Mouse (Mus musculus) layer of hippocampus, postnatal 14 days (tissue): ENCODE measurements at regions not wholly inside any gene's neighbourhood (a gene's known extent, or its start where the extent isn't known, plus 50 kb on each side); places are given as distances from the start of the nearest gene placed in this dataset.
"Not testable (repeated sequence)": the region's sequence is repeated elsewhere in the genome, so short reads cannot be mapped to it uniquely, and the experiment has no call there.

Experiments
- DNase-seq, 2 experiments: peaks; one replicate each; pipeline ENCODE4 v3.0.0; 2021 to 2022; ENCODE audit warnings: low spot score in 2 of 2, mixed read lengths in 1 of 2

- peak; percentile 43 to 82 for DNase-seq
These were observed 72.2 kb downstream of the Trim42 start for GRCm38 (mm10) chr9:97297538-97297937.

GRCm38 (mm10) chr9:97295770-97296169 lies 74.0 kb downstream of the Trim42 start:
- no peak for DNase-seq

GRCm38 (mm10) chr9:97291870-97292269 lies 77.9 kb downstream of the Trim42 start:
- no peak for DNase-seq

- no peak for DNase-seq
These were observed 85.4 kb downstream of the Trim42 start for GRCm38 (mm10) chr9:97284282-97284802.

- no peak for DNase-seq
These were observed 87.7 kb downstream of the Trim42 start for GRCm38 (mm10) chr9:97282090-97282489.

DNA sequence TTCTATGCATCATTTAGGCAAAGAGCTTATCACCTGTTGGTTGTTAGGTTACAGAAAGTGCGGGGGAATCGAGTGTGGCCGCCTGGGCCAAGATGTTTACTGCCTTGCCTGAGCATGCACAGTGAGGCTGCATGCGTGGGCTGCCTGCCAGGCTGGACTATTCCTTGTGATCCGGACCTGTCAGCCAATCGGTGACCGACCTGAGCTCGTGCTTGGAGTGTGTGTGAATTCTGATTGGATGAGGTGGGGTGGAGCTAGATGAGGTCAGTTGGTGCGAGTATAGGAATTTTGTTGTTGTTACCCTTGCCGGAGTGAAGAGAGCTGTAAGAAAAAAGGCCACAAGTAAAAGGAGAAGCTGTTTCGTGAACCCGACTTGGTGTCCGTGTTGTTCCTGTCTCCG lies 94.3 kb downstream of the Trim42 start:
- DNase-seq, result not testable (repeated sequence)

- DNase-seq, result no peak
These were observed 95.9 kb downstream of the Trim42 start for GRCm38 (mm10) chr9:97273891-97274290.

GRCm38 (mm10) chr9:97272061-97272460 lies 97.7 kb downstream of the Trim42 start:
- DNase-seq, result no peak

GRCm38 (mm10) chr9:97247621-97248020 lies 122.1 kb downstream of the Trim42 start:
- no peak for DNase-seq

- DNase-seq, result no peak
These were observed 115.1 kb upstream of the Slc25a36 start for GRCm38 (mm10) chr9:97226074-97226473.

DNA sequence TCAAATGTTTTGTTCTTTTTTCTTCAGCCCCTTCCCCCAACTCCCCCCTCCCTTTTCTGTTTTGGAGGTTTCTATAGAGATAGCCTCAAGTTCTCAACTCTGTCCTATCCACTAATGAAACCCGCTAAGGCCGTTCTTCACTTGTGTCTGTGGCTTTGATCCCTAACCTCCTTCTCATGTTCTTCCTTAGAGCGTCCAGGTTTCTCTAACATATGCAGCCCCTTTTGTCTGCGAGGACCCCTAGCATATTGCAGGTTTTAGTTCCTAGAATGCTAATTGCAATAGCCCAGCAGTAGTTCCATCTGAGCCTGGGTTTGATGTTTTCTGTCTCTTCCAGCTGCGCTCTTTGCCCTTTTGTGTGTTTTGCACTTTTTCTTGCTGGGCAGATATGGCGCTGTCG lies 113.6 kb upstream of the Slc25a36 start:
- no peak for DNase-seq

DNA sequence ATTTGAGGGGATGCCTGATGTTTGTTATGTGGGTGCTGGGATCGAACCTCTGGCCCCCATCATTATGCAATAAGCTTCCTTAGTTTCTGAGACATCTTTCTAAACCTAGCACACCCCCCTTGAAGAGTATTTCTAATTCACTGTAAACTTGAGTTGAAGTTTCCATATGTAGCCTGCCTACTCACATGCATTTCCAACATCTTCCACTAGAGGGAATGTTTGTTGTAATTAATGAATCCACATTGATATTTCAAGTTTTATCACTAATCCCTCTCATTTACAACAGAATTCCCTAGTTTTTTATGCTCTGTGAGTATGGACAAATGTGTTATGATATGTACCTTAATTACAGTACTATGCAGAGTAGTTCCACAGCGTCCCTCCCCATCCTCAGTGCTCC lies 103.8 kb upstream of the Slc25a36 start:
- DNase-seq, result peak in 1 of 2 experiments; percentile 53

DNA sequence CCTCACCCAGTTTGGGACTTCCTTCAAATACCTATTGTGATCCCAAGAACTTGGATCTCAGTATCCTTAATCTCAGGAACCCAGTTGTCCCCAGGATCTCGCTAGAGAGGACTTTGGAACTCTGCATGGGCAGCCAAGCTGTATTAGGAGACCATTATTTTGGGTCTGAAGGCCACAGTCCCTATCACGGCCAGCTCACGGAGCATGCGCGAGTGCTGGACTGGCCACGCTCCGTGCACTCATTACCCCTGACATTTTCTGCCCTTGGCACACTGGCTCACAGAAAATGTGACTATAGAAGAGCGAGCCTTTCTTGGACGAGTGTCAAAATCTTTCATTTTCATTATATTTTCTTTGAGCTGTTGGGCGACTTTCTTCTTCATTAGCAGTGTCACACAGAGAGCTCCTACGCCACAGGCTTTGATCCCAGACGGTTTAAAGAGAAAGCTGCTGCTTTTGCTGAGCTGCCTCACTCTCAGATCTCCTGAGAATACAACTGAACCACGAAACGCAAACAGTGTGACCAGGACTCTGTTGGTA lies 79.4 kb upstream of the Slc25a36 start:
- no peak for DNase-seq

DNA sequence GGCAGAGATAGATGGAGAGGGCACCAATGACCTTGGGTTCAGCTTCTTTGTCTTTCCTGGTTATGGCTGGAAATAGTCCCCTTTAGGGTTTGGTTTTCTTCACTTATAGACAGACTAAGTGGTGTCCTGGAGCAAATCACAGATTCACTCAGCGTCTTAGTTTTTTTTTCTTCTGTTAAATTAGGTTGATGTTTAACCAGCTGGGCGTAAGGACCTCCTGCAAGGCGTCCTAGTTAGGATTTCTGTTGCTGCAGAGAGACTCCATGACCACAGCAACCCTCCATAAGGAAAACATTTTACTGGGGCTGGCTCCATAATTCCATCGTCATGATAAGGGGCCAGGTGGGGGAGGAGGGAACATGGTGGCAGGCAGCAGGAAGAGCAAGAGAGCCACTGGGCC lies 78.7 kb upstream of the Slc25a36 start:
- DNase-seq, result no peak

DNA sequence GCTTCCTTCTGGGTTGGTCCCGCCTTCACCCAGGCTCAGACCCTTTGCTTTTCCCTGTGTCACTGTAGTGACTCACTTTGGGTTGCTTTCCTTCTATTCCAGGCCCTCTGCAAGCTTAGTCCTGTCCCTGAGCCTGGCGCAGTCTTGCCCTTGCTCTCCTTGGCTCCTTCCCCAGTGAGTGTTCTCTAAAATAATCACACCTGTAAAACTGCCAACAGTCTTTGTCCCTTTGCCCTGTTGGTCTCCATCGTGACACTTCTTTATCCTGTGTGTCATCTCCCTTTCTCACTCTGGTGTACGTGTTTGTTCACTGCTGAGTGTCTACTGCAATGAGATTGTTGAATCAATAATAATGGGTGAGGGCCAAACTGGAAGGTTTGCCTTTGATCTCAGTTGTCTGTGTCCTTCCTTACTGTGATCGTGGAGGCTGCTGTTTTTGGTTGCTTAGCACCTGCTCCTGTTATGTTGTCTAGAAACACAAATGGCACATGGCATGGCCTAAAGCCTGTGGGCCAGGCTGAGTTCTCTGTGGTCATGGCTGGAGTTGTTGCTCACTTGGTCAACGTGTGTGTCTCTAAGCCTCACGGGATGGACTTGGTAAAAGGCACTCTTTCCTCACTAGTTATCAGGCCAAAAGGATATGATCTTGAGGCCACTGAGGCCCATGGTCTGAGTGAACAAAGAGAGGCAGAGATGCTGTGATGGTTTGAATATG lies 77.8 kb upstream of the Slc25a36 start:
- no peak for DNase-seq

GRCm38 (mm10) chr9:97173230-97173951 lies 62.4 kb upstream of the Slc25a36 start:
- DNase-seq, result no peak

GRCm38 (mm10) chr9:97172075-97172474 lies 61.1 kb upstream of the Slc25a36 start:
- peak; percentile 17 to 65 for DNase-seq

DNA sequence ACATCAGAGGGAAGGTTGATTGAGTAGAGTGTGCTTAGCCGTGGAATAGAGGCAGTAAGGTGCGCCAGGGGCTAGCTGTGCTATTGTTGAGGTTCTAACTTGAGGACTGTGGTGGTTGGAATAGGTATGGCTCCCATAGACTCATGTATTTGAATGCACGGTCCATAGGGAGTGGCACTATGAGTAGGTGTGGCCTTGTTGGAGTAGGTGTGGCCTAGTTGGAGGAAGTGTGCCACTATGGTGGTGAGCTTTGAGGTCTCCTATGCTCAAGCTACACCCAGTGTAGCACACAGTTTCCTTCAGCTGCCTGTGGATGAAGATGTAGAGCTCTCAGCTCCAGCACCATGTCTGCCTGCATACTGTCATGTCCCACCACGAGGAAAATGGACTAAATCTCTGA lies 60.5 kb upstream of the Slc25a36 start:
- DNase-seq, result no peak

DNA sequence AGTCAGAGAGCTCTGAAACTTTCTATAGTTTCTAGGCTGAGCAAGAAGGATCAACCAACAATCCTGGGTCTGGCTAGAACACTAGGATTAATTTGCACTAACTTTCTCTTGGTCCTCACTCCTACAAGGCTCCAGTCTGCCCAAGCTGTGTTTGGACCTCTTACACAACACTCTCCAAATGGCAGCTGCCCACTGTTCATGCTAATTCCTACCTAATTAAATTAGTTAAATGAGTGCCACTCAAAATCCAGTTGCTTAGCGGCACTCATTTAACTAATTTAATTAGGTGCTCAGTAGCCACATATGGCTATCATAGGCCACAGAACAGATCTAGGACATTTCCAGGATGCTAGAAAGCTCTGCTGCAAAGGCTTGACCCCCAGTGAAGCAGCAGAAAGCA lies 59.9 kb upstream of the Slc25a36 start:
- no peak for DNase-seq

DNA sequence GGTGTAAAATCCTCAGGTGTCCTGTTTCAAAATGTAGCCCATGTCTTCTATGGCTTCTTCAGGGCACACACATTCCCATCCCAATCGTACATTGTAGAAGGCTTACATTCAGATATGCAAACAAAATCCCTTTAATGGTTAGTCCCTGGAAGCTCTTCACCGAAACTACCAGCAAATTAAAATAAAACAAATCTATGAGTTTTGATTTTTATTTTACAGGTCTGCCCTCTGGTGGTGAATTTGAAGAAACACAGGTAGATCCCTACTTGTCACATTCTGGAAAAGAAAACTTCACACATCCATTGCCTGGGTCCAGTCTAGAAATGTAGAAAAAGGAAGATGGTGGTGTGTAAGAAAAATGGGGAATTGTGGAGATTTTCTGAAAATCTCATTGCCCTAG lies 51.5 kb upstream of the Slc25a36 start:
- DNase-seq, result peak in 1 of 2 experiments; percentile 16
